Mouse (Mus musculus): ENCODE results near the gene Ubtd2.

- TF ChIP-seq GATA1 (IDR thresholded peaks at IDR 0.05; ENCODE audit: borderline replicate concordance, low read length) (no peak), FLI1 (IDR thresholded peaks at IDR 0.05; ENCODE audit: low read length) (no peak)
Measured at GRCm38 (mm10) chr11:32451306-32451705, 3.9 kb upstream of the Ubtd2 start.

Data from megakaryocyte, embryonic 14.5 days (primary cell).